Mouse (Mus musculus) liver, embryonic 13.5 days (tissue): ENCODE data around the gene Inpp4a. TPM values are rescaled to one million over a fixed set of nuclear protein-coding genes. Genes with fewer than 3 reads are reported as not detected.
A peak's percentile ranks its signal among the peaks of the same experiment; 100 is the strongest.

Experiments
- ATAC-seq: fragments of 200-750 bp; cut with Nextera tagmentation; 2 replicates; pipeline ENCODE4 v1.8.0; 2017; ENCODE audit warnings: low read depth, mild to moderate bottlenecking, moderate number of reproducible peaks, moderate library complexity
- DNase-seq: peaks from one replicate; pipeline ENCODE4 v3.0.0; 2022
- H3K27ac ChIP-seq: fragments of 300-500 bp; sonication (generic); 2 replicates; pipeline ENCODE4 v1.5.1; 2015; ENCODE audit warnings: moderate library complexity, mild to moderate bottlenecking, inconsistent platforms
- H3K27me3 ChIP-seq: fragments of 300-500 bp; sonication (generic); 2 replicates; pipeline ENCODE4 v1.6.1; 2015; ENCODE audit warnings: mild to moderate bottlenecking, inconsistent platforms
- H3K36me3 ChIP-seq: fragments of 300-500 bp; sonication (generic); 2 replicates; pipeline ENCODE4 v1.6.1; 2015; ENCODE audit warnings: mild to moderate bottlenecking, inconsistent platforms
- H3K4me1 ChIP-seq: fragments of 300-500 bp; sonication (generic); replicated peaks from 2 replicates; pipeline ENCODE4 v1.6.1; 2015; ENCODE audit warnings: inconsistent platforms
- H3K4me2 ChIP-seq: fragments of 300-500 bp; sonication (generic); 2 replicates; pipeline ENCODE4 v1.6.1; 2015; ENCODE audit warnings: inconsistent platforms, mild to moderate bottlenecking, moderate library complexity
- H3K4me3 ChIP-seq: fragments of 300-500 bp; sonication (generic); replicated peaks from 2 replicates; pipeline ENCODE4 v1.5.1; 2015; ENCODE audit warnings: mild to moderate bottlenecking, inconsistent platforms
- H3K9ac ChIP-seq: fragments of 300-500 bp; sonication (generic); 2 replicates; pipeline ENCODE4 v1.6.1; 2015; ENCODE audit warnings: mild to moderate bottlenecking, inconsistent platforms
- H3K9me3 ChIP-seq: fragments of 300-500 bp; sonication (generic); replicated peaks from 2 replicates; pipeline ENCODE4 v1.6.1; 2016; ENCODE audit warnings: inconsistent platforms
- WGBS: fragments of 180-500 bp; shearing (Covaris S2); methylation state at CpG from one replicate; pipeline ENCODE4 v1.1.7; 2015; ENCODE audit not compliant: insufficient replicate concordance; 5-methylcytosine and 5-hydroxymethylcytosine counted together
- polyA plus RNA-seq: library from polyadenylated mRNA; unstranded; fragments of >200 nt; fragmentation: Nextera tagmentation; extraction: Ambion mirVana; gene quantifications from 2 replicates; pipeline ENCODE4 v1.2.1, GENCODE M21; 2015

Gene Inpp4a
- polyA plus RNA-seq, 1 experiment from 2014 or later: 3.1 TPM

- Histone ChIP-seq H3K27me3 (no peaks in the 10 kb centered on the region), H3K4me3 (no peak overlapping the region), H3K36me3 (no peaks in the 10 kb centered on the region), H3K4me2 (no peak overlapping the region), H3K9ac (no peak overlapping the region), H3K4me1 (peaks cover 13% of the 10 kb centered on the region; the same call in 1 of the 2 replicates), H3K9me3 (no peaks in the 10 kb centered on the region), H3K27ac (no peak overlapping the region)
- 67% methylated on average over 4 of the region's 4 CpGs for WGBS
- no peak for ATAC-seq
- DNase-seq: no peak
Measured at GRCm38 (mm10) chr1:37323208-37323607, 23.5 kb downstream of the Inpp4a start.

- H3K4me1 ChIP-seq: peaks cover 12% of the 10 kb centered on the region; the same call in 1 of the 2 replicates
- H3K4me3 ChIP-seq: no peak overlapping the region
- DNase-seq (no peak), ATAC-seq (no peak)
- H3K27ac ChIP-seq: no peak overlapping the region
- H3K4me2 ChIP-seq: no peak overlapping the region
- 0 out of 2 replicates have a peak, but pooled peaks cover 6% of the 10 kb centered on the region for H3K9me3 ChIP-seq
- no peaks in the 10 kb centered on the region for H3K27me3 ChIP-seq
- no peak overlapping the region for H3K9ac ChIP-seq
- H3K36me3 ChIP-seq: peaks cover 3% of the 10 kb centered on the region; the same call in 1 of the 2 replicates
- WGBS: 29% methylated on average over 5 of the region's 5 CpGs
Measured at GRCm38 (mm10) chr1:37324569-37324968, 24.9 kb downstream of the Inpp4a start.

- H3K9ac ChIP-seq: no peak overlapping the region
- 0 out of 2 replicates have a peak, but pooled peaks cover 6% of the 10 kb centered on the region for H3K9me3 ChIP-seq
- peaks cover 12% of the 10 kb centered on the region; the same call in 1 of the 2 replicates for H3K4me1 ChIP-seq
- H3K27me3 ChIP-seq: no peaks in the 10 kb centered on the region
- 56% methylated on average over 4 of the region's 4 CpGs for WGBS
- no peak overlapping the region for H3K4me3 ChIP-seq
- H3K4me2 ChIP-seq: no peak overlapping the region
- ATAC-seq (no peak), DNase-seq (no peak)
- peaks cover 3% of the 10 kb centered on the region; the same call in 1 of the 2 replicates for H3K36me3 ChIP-seq
- no peak overlapping the region for H3K27ac ChIP-seq
Measured at GRCm38 (mm10) chr1:37327311-37327710, 27.6 kb downstream of the Inpp4a start.

- 68% methylated on average over 3 of the region's 3 CpGs for WGBS
- no peak overlapping the region for H3K9ac ChIP-seq
- peaks cover 3% of the 10 kb centered on the region; the same call in 1 of the 2 replicates for H3K36me3 ChIP-seq
- H3K4me3 ChIP-seq: no peak overlapping the region
- no peak overlapping the region for H3K4me2 ChIP-seq
- ATAC-seq: no peak
- 0 out of 2 replicates have a peak, but pooled peaks cover 6% of the 10 kb centered on the region for H3K9me3 ChIP-seq
- H3K27ac ChIP-seq: no peak overlapping the region
- no peaks in the 10 kb centered on the region for H3K27me3 ChIP-seq
- 0 out of 2 replicates have a peak, but pooled peaks cover 16% of the 10 kb centered on the region for H3K4me1 ChIP-seq
- DNase-seq: no peak
Measured at GRCm38 (mm10) chr1:37329132-37329531, 29.5 kb downstream of the Inpp4a start.

- no peak overlapping the region for H3K27ac ChIP-seq
- WGBS: 81% methylated on average over 4 of the region's 4 CpGs
- no peak overlapping the region for H3K4me2 ChIP-seq
- no peak for ATAC-seq
- DNase-seq: no peak
- 0 out of 2 replicates have a peak, but pooled peaks cover 6% of the 10 kb centered on the region for H3K9me3 ChIP-seq
- peaks cover 3% of the 10 kb centered on the region; the same call in 1 of the 2 replicates for H3K36me3 ChIP-seq
- no peak overlapping the region for H3K9ac ChIP-seq
- no peak overlapping the region for H3K4me3 ChIP-seq
- H3K4me1 ChIP-seq: 0 out of 2 replicates have a peak, but pooled peaks cover 13% of the 10 kb centered on the region
- H3K27me3 ChIP-seq: no peaks in the 10 kb centered on the region
Measured at GRCm38 (mm10) chr1:37329831-37330230, 30.2 kb downstream of the Inpp4a start.

GRCm38 (mm10) chr1:37332756-37333155, 33.1 kb downstream of the Inpp4a start:
- Histone ChIP-seq H3K36me3 (peaks cover 6% of the 10 kb centered on the region; the same call in 1 of the 2 replicates), H3K9ac (no peak overlapping the region), H3K27me3 (no peaks in the 10 kb centered on the region), H3K9me3 (0 out of 2 replicates have a peak, but pooled peaks cover 6% of the 10 kb centered on the region), H3K4me2 (no peak overlapping the region), H3K4me3 (no peak overlapping the region), H3K27ac (no peak overlapping the region), H3K4me1 (peaks cover 15% of the 10 kb centered on the region; the same call in 1 of the 2 replicates)
- no peak for DNase-seq
- no peak for ATAC-seq
- 62% methylated on average over 3 of the region's 3 CpGs for WGBS

GRCm38 (mm10) chr1:37333741-37334440, 34.2 kb downstream of the Inpp4a start:
- ATAC-seq (0 out of 2 replicates have a peak, but pooled peaks have one; percentile 41), DNase-seq (no peak)
- H3K4me1 ChIP-seq: peaks cover 15% of the 10 kb centered on the region; the same call in 1 of the 2 replicates
- H3K27me3 ChIP-seq: no peaks in the 10 kb centered on the region
- H3K36me3 ChIP-seq: peaks cover 6% of the 10 kb centered on the region; the same call in 1 of the 2 replicates
- no peak overlapping the region for H3K9ac ChIP-seq
- no peak overlapping the region for H3K4me2 ChIP-seq
- H3K27ac ChIP-seq: no peak overlapping the region
- 0 out of 2 replicates have a peak, but pooled peaks cover 4% of the 10 kb centered on the region for H3K9me3 ChIP-seq
- 52% methylated on average over 4 of the region's 4 CpGs for WGBS
- H3K4me3 ChIP-seq: no peak overlapping the region

- 0 out of 2 replicates have a peak, but pooled peaks cover 3% of the 10 kb centered on the region for H3K36me3 ChIP-seq
- WGBS: 51% methylated on average over 2 of the region's 2 CpGs
- H3K9me3 ChIP-seq: no peaks in the 10 kb centered on the region
- H3K9ac ChIP-seq: no peak overlapping the region
- no peak overlapping the region for H3K4me3 ChIP-seq
- ATAC-seq (no peak), DNase-seq (no peak)
- no peak overlapping the region for H3K4me2 ChIP-seq
- H3K4me1 ChIP-seq: peaks cover 15% of the 10 kb centered on the region; the same call in 1 of the 2 replicates
- H3K27me3 ChIP-seq: no peaks in the 10 kb centered on the region
- no peak overlapping the region for H3K27ac ChIP-seq
Measured at GRCm38 (mm10) chr1:37336022-37336421, 36.4 kb downstream of the Inpp4a start.

GRCm38 (mm10) chr1:37336794-37337193, 37.1 kb downstream of the Inpp4a start:
- Histone ChIP-seq H3K4me2 (no peak overlapping the region), H3K9ac (no peak overlapping the region), H3K9me3 (no peaks in the 10 kb centered on the region), H3K4me3 (no peak overlapping the region), H3K4me1 (peaks cover 18% of the 10 kb centered on the region; the same call in 1 of the 2 replicates), H3K27me3 (no peaks in the 10 kb centered on the region), H3K27ac (no peak overlapping the region), H3K36me3 (0 out of 2 replicates have a peak, but pooled peaks cover 3% of the 10 kb centered on the region)
- ATAC-seq (no peak), DNase-seq (no peak)
- 40% methylated on average over 2 of the region's 2 CpGs for WGBS

- Histone ChIP-seq H3K9me3 (no peaks in the 10 kb centered on the region), H3K4me2 (no peak overlapping the region), H3K27ac (no peak overlapping the region), H3K9ac (no peak overlapping the region), H3K4me3 (no peak overlapping the region), H3K36me3 (0 out of 2 replicates have a peak, but pooled peaks cover 3% of the 10 kb centered on the region), H3K27me3 (no peaks in the 10 kb centered on the region), H3K4me1 (peaks cover 19% of the 10 kb centered on the region; the same call in 1 of the 2 replicates)
- ATAC-seq: no peak
- DNase-seq: no peak
- 49% methylated on average over 9 of the region's 9 CpGs for WGBS
Measured at GRCm38 (mm10) chr1:37337273-37337672, 37.6 kb downstream of the Inpp4a start.

- whole genome bisulfite sequencing: 77% methylated on average over 8 of the region's 8 CpGs
- H3K9me3 ChIP-seq: no peaks in the 10 kb centered on the region
- no peak overlapping the region for H3K4me3 ChIP-seq
- H3K27ac ChIP-seq: no peak overlapping the region
- no peaks in the 10 kb centered on the region for H3K27me3 ChIP-seq
- DNase-seq (no peak), ATAC-seq (no peak)
- H3K36me3 ChIP-seq: 0 out of 2 replicates have a peak, but pooled peaks cover 3% of the 10 kb centered on the region
- H3K4me2 ChIP-seq: no peak overlapping the region
- no peak overlapping the region for H3K9ac ChIP-seq
- peaks cover 17% of the 10 kb centered on the region for H3K4me1 ChIP-seq
Measured at GRCm38 (mm10) chr1:37339144-37339543, 39.5 kb downstream of the Inpp4a start.
